Mouse (Mus musculus): ENCODE measurements around the gene Lgals12.

GRCm38 (mm10) chr19:7581042-7581441 lies 26.0 kb downstream of the Lgals12 start:
- TF ChIP-seq CTCF (IDR thresholded peaks at IDR 0.05; ENCODE audit: low read depth) (no peak), EP300 (IDR thresholded peaks at IDR 0.05; ENCODE audit: low read depth) (no peak)
